Mouse (Mus musculus): ENCODE data around the gene Rasgrf2.

GRCm38 (mm10) chr13:91955646-91956045 lies 175.8 kb downstream of the Rasgrf2 start:
- TF ChIP-seq CTCF (IDR thresholded peaks at IDR 0.05; ENCODE audit: low read depth, low read length) (no peak), GATA1 (IDR thresholded peaks at IDR 0.05; ENCODE audit: borderline replicate concordance, low read length) (no peak)

Data from G1E (cell line).